Mouse (Mus musculus): Measurements from ENCODE around the gene Ramac. TPM values are rescaled to one million over a fixed set of nuclear protein-coding genes. Genes with fewer than 3 reads are reported as not detected.

Gene Ramac
- polyA plus RNA-seq, 1 experiment from 2014 or later: 78.3 TPM

DNA sequence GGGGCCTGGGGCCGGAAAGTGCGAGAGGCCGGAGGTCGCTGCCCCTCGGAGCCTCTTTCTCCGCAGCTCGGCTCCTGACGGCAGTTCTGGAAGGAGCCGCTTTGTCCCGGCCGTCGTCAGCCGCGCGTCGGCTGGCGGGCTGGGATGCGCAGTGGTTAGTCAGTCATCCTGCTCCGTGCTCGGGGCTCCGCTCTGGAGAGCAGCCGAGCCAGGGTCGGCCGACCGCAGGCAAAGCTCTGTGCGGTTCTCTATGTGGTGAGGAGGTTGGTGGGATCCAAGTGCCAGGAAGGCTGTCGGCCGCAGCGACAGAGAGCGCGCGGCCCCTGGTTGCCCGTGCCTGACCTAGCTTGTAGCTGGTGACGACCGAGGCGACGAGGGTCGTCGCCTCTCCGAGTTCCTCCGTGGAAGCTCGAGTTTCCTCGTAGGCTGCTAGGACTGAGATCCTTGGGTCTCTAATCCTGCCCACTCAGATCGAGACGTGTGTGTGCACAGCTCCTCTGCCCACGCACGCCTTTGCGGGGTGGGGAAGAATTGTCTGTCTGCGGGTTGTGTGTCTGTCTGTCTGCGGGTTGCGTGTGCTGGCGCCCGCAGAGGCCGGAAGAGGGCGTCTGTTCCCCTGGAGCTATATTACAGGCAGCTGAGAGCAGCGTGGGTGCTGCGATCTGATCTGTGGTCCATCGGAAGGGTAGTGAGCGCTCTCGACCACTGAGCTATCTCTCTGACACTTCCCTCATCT lies 553 bp downstream of the Ramac start:
- Histone ChIP-seq H3K9me3 (replicated peaks; ENCODE audit: control insufficient read depth, low read length) (no peaks in the 10 kb centered on the region), H3K9ac (ENCODE audit: low read depth, low read length) (peak overlapping the region; percentile 88), H3K4me1 (ENCODE audit: control insufficient read depth, insufficient read depth, low read length) (peaks cover 3% of the 10 kb centered on the region; the same call in 1 of the 2 replicates), H3K4me3 (ENCODE audit: low read depth, low read length) (peak overlapping the region; percentile 95), H3K27ac (ENCODE audit: low read depth, low read length) (peak overlapping the region; percentile 82), H3K36me3 (ENCODE audit: control insufficient read depth, insufficient read depth, low read length) (no peaks in the 10 kb centered on the region), H3K4me2 (peak overlapping the region; percentile 98), H3K27me3 (ENCODE audit: control insufficient read depth, insufficient read depth, low read length) (no peaks in the 10 kb centered on the region)
- peak; percentile 53 for ATAC-seq (replicated peaks; ENCODE audit: insufficient number of reproducible peaks, low FRiP score, low TSS enrichment)
- 1% methylated on average over 60 of the region's 60 CpGs for WGBS (ENCODE audit: insufficient replicate concordance)

DNA sequence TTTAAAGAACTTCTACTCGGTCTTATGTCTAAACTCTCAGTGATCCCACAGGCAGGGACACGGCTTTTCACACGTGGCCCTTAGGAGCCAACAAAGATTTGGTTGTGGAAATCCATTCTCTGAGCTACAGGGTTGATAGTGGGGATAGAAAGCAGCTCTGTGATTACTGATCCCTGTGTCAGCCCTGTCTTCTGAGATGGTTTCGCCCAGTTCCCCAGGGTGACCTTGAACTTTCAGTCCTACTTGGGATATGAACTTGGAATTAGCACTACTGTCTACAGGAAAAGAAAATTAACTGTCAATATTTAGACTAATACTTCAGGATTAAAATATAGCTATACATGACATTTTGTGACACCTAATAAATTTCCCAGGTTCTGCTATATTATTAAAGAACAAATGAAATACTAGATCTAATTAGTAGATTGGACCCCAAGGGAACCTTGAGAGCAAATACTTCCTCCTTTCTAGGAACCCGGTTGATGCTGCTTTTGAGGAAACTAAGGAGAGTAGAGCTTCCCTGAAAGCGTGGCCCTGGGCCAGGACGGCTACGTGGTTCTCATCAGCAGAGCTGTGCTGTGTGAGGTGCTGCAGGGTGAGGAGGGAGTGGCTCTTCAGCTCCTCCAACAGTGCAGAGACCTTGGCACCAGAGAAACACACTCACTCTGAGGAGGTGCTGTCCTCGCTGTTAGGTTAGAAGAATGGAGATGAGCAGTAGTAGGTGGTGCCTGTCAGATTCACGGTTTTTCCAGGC lies 10.2 kb downstream of the Ramac start:
- Histone ChIP-seq H3K4me2 (no peak overlapping the region), H3K27ac (ENCODE audit: low read depth, low read length) (no peak overlapping the region), H3K9ac (ENCODE audit: low read depth, low read length) (no peak overlapping the region), H3K36me3 (ENCODE audit: control insufficient read depth, insufficient read depth, low read length) (no peaks in the 10 kb centered on the region), H3K9me3 (replicated peaks; ENCODE audit: control insufficient read depth, low read length) (no peaks in the 10 kb centered on the region), H3K27me3 (ENCODE audit: control insufficient read depth, insufficient read depth, low read length) (no peaks in the 10 kb centered on the region), H3K4me3 (ENCODE audit: low read depth, low read length) (no peak overlapping the region), H3K4me1 (ENCODE audit: control insufficient read depth, insufficient read depth, low read length) (0 out of 2 replicates have a peak, but pooled peaks cover 3% of the 10 kb centered on the region)
- 70% methylated on average over 10 of the region's 10 CpGs for WGBS (ENCODE audit: insufficient replicate concordance)
- no peak for ATAC-seq (replicated peaks; ENCODE audit: insufficient number of reproducible peaks, low FRiP score, low TSS enrichment)

DNA sequence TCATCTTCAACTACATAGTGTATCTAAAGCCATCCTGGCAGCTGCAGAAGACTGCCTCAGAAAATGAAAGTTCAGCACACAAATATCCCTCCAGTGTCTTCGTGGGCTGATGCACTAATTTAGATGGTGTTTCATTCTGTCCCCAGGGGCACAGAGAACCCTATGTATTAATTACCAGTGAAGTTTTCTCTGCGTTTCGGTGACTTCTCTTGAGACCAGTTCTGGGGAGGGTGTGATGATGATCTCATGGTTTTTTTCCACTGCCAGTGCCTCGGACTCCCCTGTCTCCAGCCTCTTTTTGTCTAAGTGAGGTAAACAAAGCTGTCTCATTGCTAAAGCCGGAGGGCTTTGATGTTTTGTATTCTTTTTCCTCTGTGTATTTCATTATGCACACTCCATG lies 12.6 kb downstream of the Ramac start:
- WGBS (ENCODE audit: insufficient replicate concordance): 82% methylated on average over 5 of the region's 5 CpGs
- Histone ChIP-seq H3K9me3 (replicated peaks; ENCODE audit: control insufficient read depth, low read length) (no peaks in the 10 kb centered on the region), H3K27ac (ENCODE audit: low read depth, low read length) (no peak overlapping the region), H3K4me2 (no peak overlapping the region), H3K4me3 (ENCODE audit: low read depth, low read length) (no peak overlapping the region), H3K4me1 (ENCODE audit: control insufficient read depth, insufficient read depth, low read length) (0 out of 2 replicates have a peak, but pooled peaks cover 3% of the 10 kb centered on the region), H3K9ac (ENCODE audit: low read depth, low read length) (no peak overlapping the region), H3K27me3 (ENCODE audit: control insufficient read depth, insufficient read depth, low read length) (no peaks in the 10 kb centered on the region), H3K36me3 (ENCODE audit: control insufficient read depth, insufficient read depth, low read length) (peaks cover 6% of the 10 kb centered on the region)
- no peak for ATAC-seq (replicated peaks; ENCODE audit: insufficient number of reproducible peaks, low FRiP score, low TSS enrichment)

DNA sequence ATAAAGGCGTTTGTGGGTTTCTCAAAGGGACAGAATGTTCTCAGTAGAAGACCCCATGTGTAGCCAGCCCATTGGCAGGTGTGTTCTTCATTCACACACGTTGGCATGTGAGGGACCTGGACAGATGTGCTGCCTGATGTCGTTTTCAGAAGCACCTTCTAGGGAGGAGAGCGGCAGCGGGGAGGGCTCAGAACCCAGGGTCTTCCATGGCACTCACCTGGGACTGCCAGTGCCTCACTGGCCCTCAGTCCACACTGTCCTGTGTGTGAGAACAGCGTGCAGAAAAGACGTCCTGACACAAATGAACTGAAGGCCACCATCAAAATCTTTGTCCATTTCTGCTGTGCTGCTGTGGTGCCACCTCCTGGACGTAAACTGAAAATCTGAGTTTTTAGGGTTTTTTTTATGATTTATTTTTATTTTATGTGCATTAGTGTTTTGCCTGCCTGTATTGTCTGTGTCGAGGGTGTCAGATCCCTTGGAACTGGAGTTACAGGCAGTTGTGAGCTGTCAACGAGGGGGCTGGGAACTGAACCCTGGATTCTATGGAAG lies 15.0 kb downstream of the Ramac start:
- Histone ChIP-seq H3K4me1 (ENCODE audit: control insufficient read depth, insufficient read depth, low read length) (0 out of 2 replicates have a peak, but pooled peaks cover 3% of the 10 kb centered on the region), H3K9me3 (replicated peaks; ENCODE audit: control insufficient read depth, low read length) (peaks cover 3% of the 10 kb centered on the region; the same call in 1 of the 2 replicates), H3K9ac (ENCODE audit: low read depth, low read length) (no peak overlapping the region), H3K4me2 (no peak overlapping the region), H3K27me3 (ENCODE audit: control insufficient read depth, insufficient read depth, low read length) (no peaks in the 10 kb centered on the region), H3K36me3 (ENCODE audit: control insufficient read depth, insufficient read depth, low read length) (peaks cover 19% of the 10 kb centered on the region), H3K4me3 (ENCODE audit: low read depth, low read length) (no peak overlapping the region), H3K27ac (ENCODE audit: low read depth, low read length) (no peak overlapping the region)
- no peak for ATAC-seq (replicated peaks; ENCODE audit: insufficient number of reproducible peaks, low FRiP score, low TSS enrichment)
- 75% methylated on average over 10 of the region's 10 CpGs for whole genome bisulfite sequencing (ENCODE audit: insufficient replicate concordance)

DNA sequence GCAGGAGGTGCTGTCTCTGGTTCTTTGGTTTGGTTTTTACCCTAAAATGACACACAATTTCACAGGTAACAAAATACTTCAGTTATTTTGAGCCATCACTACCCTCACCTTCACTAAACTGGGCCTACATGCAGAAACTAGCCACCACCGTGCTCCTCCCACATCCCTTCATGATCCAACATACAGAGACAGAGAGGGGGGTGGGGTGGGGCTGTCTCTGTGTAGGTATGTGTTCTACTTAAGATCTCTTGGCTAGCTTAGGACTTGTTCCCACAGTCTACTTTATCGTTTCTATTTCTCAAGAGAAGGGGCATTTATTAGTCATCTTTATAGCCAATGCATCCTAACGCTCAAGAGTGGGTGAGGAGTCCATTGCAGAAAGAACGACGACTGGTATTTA lies 25.8 kb downstream of the Ramac start:
- no peak for ATAC-seq (replicated peaks; ENCODE audit: insufficient number of reproducible peaks, low FRiP score, low TSS enrichment)
- peak overlapping the region; percentile 83 for H3K9ac ChIP-seq (ENCODE audit: low read depth, low read length)
- peak overlapping the region; percentile 71 for H3K4me3 ChIP-seq (ENCODE audit: low read depth, low read length)
- H3K27me3 ChIP-seq (ENCODE audit: control insufficient read depth, insufficient read depth, low read length): no peaks in the 10 kb centered on the region
- WGBS (ENCODE audit: insufficient replicate concordance): 7% methylated on average over 5 of the region's 5 CpGs
- peaks cover 10% of the 10 kb centered on the region; the same call in 1 of the 2 replicates for H3K4me1 ChIP-seq (ENCODE audit: control insufficient read depth, insufficient read depth, low read length)
- H3K36me3 ChIP-seq (ENCODE audit: control insufficient read depth, insufficient read depth, low read length): no peaks in the 10 kb centered on the region
- peak overlapping the region; percentile 88 for H3K4me2 ChIP-seq
- peak overlapping the region; percentile 98 for H3K27ac ChIP-seq (ENCODE audit: low read depth, low read length)
- no peaks in the 10 kb centered on the region for H3K9me3 ChIP-seq (replicated peaks; ENCODE audit: control insufficient read depth, low read length)

DNA sequence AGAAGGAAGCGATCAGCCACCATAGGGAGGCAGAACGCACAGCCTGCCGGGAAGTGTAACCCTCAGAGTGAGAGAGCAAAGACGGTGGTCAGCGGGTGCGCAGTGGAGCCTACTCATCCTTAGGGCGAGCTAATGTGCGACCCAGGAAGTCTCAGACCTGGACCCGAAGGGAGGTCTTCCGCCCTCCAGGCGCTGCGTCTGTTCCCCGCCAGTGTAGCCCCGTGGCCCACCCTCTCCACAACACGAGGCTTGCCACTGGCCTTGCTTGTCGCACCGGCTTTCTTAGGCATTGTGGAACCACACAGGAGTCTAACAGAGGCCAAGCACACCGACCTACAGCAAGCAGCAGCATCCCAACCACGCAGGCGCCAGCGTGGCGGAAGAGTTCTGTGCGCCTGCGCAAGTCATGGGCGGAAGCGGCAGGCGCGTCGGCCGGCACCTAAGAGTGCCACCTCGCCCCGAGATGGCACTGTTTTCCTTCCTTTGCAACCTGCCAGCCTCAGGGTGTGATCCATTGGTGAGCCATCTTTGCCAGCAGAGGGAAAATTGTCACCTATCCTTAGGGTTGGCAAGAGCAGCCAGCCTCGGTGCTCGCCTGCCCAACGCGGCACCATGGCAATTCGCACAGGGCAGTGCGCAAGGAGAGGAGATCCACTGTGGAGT lies 26.5 kb downstream of the Ramac start, which contains the start of gene 3110040N11Rik:
TSS of gene 3110040N11Rik (minus strand) at position 384 of the 663 bp plus-strand sequence.
- no peaks in the 10 kb centered on the region for H3K27me3 ChIP-seq (ENCODE audit: control insufficient read depth, insufficient read depth, low read length)
- peak within 1 kb of the TSS; percentile 71 for H3K4me3 ChIP-seq (ENCODE audit: low read depth, low read length)
- H3K4me1 ChIP-seq (ENCODE audit: control insufficient read depth, insufficient read depth, low read length): peaks cover 10% of the 10 kb centered on the region; the same call in 1 of the 2 replicates
- peak within 1 kb of the TSS; percentile 88 for H3K4me2 ChIP-seq
- H3K9me3 ChIP-seq (replicated peaks; ENCODE audit: control insufficient read depth, low read length): no peaks in the 10 kb centered on the region
- H3K36me3 ChIP-seq (ENCODE audit: control insufficient read depth, insufficient read depth, low read length): peaks cover 2% of the 10 kb centered on the region; the same call in 1 of the 2 replicates
- peak within 1 kb of the TSS; percentile 98 for H3K27ac ChIP-seq (ENCODE audit: low read depth, low read length)
- peak within 1 kb of the TSS; percentile 83 for H3K9ac ChIP-seq (ENCODE audit: low read depth, low read length)
- WGBS (ENCODE audit: insufficient replicate concordance): under 1% methylated on average over 38 of the region's 38 CpGs
- peak; percentile 91 for ATAC-seq (replicated peaks; ENCODE audit: insufficient number of reproducible peaks, low FRiP score, low TSS enrichment)

DNA sequence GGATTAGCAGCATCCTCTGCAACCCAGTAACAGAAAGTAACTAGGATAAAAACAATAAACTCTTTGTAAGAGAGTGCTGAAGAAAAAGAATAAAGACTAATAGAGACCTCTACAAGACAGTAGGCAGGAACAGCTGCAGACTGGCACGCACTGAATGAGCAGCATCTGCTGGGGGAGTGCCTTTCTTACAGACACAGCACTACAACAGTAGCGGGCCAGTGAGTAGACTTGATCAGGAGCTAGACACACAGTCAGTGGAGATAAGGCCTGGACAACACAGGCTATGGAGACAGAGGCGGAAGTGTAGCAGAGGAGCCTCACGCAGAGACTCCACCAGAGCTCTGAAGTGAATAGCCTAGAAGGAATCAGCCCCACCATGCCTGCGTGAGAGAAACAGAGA lies 43.3 kb downstream of the Ramac start:
- no peaks in the 10 kb centered on the region for H3K27me3 ChIP-seq (ENCODE audit: control insufficient read depth, insufficient read depth, low read length)
- no peaks in the 10 kb centered on the region for H3K9me3 ChIP-seq (replicated peaks; ENCODE audit: control insufficient read depth, low read length)
- no peak for ATAC-seq (replicated peaks; ENCODE audit: insufficient number of reproducible peaks, low FRiP score, low TSS enrichment)
- no peak overlapping the region for H3K27ac ChIP-seq (ENCODE audit: low read depth, low read length)
- no peak overlapping the region for H3K4me2 ChIP-seq
- no peaks in the 10 kb centered on the region for H3K36me3 ChIP-seq (ENCODE audit: control insufficient read depth, insufficient read depth, low read length)
- WGBS (ENCODE audit: insufficient replicate concordance): 38% methylated on average over 5 of the region's 5 CpGs
- H3K9ac ChIP-seq (ENCODE audit: low read depth, low read length): no peak overlapping the region
- no peak overlapping the region for H3K4me3 ChIP-seq (ENCODE audit: low read depth, low read length)
- H3K4me1 ChIP-seq (ENCODE audit: control insufficient read depth, insufficient read depth, low read length): 0 out of 2 replicates have a peak, but pooled peaks cover 5% of the 10 kb centered on the region
